Mouse (Mus musculus): ENCODE results near the gene Plekhg1. TPM values are rescaled to one million over a fixed set of nuclear protein-coding genes. Genes with fewer than 3 reads are reported as not detected.
A peak's percentile ranks its signal among the peaks of the same experiment; 100 is the strongest.

Plekhg1 gene
- polyA plus RNA-seq, 1 experiment from 2014 or later, result 19.3 TPM

GRCm38 (mm10) chr10:3831597-3832351 is 91.6 kb downstream of the Plekhg1 start:
- Histone ChIP-seq H3K36me3 (no peaks in the 10 kb centered on the region), H3K4me3 (no peak overlapping the region), H3K4me1 (peaks cover 43% of the 10 kb centered on the region), H3K9ac (no peak overlapping the region), H3K27me3 (no peaks in the 10 kb centered on the region), H3K27ac (no peak overlapping the region), H3K4me2 (no peak overlapping the region), H3K9me3 (no peaks in the 10 kb centered on the region)
- peak; percentile 54; the same call in 1 of the 2 replicates for ATAC-seq (ENCODE audit: insufficient number of reproducible peaks, low FRiP score, low TSS enrichment, low read depth)
- 54% methylated on average over 11 of the region's 11 CpGs for WGBS

- no peaks in the 10 kb centered on the region for H3K27me3 ChIP-seq
- H3K4me2 ChIP-seq, result no peak overlapping the region
- H3K36me3 ChIP-seq, result no peaks in the 10 kb centered on the region
- no peak overlapping the region for H3K27ac ChIP-seq
- H3K9me3 ChIP-seq, result no peaks in the 10 kb centered on the region
- WGBS, result 76% methylated on average over 1 of the region's 1 CpGs
- no peak for ATAC-seq (ENCODE audit: insufficient number of reproducible peaks, low FRiP score, low TSS enrichment, low read depth)
- H3K4me3 ChIP-seq, result no peak overlapping the region
- peaks cover 39% of the 10 kb centered on the region for H3K4me1 ChIP-seq
- no peak overlapping the region for H3K9ac ChIP-seq
Observed at GRCm38 (mm10) chr10:3834060-3834459, 93.9 kb downstream of the Plekhg1 start.

GRCm38 (mm10) chr10:3834678-3835077 is 94.5 kb downstream of the Plekhg1 start:
- no peak overlapping the region for H3K27ac ChIP-seq
- no peak overlapping the region for H3K9ac ChIP-seq
- H3K36me3 ChIP-seq, result no peaks in the 10 kb centered on the region
- no peak overlapping the region for H3K4me3 ChIP-seq
- peaks cover 34% of the 10 kb centered on the region for H3K4me1 ChIP-seq
- no peaks in the 10 kb centered on the region for H3K9me3 ChIP-seq
- ATAC-seq (ENCODE audit: insufficient number of reproducible peaks, low FRiP score, low TSS enrichment, low read depth), result no peak
- 68% methylated on average over 7 of the region's 7 CpGs for WGBS
- no peaks in the 10 kb centered on the region for H3K27me3 ChIP-seq
- H3K4me2 ChIP-seq, result no peak overlapping the region

GRCm38 (mm10) chr10:3835616-3836015 is 95.5 kb downstream of the Plekhg1 start:
- no peak overlapping the region for H3K4me2 ChIP-seq
- peaks cover 30% of the 10 kb centered on the region for H3K4me1 ChIP-seq
- H3K27ac ChIP-seq, result no peak overlapping the region
- no peak for ATAC-seq (ENCODE audit: insufficient number of reproducible peaks, low FRiP score, low TSS enrichment, low read depth)
- H3K27me3 ChIP-seq, result no peaks in the 10 kb centered on the region
- 26% methylated on average over 10 of the region's 10 CpGs for WGBS
- no peak overlapping the region for H3K9ac ChIP-seq
- no peak overlapping the region for H3K4me3 ChIP-seq
- H3K36me3 ChIP-seq, result no peaks in the 10 kb centered on the region
- H3K9me3 ChIP-seq, result no peaks in the 10 kb centered on the region

GRCm38 (mm10) chr10:3839748-3840432 is 99.7 kb downstream of the Plekhg1 start:
- Histone ChIP-seq H3K9me3 (no peaks in the 10 kb centered on the region), H3K4me1 (peaks cover 9% of the 10 kb centered on the region), H3K27ac (no peak overlapping the region), H3K27me3 (no peaks in the 10 kb centered on the region), H3K36me3 (no peaks in the 10 kb centered on the region), H3K4me3 (no peak overlapping the region), H3K4me2 (no peak overlapping the region), H3K9ac (no peak overlapping the region)
- 48% methylated on average over 6 of the region's 6 CpGs for WGBS
- no peak for ATAC-seq (ENCODE audit: insufficient number of reproducible peaks, low FRiP score, low TSS enrichment, low read depth)

- Histone ChIP-seq H3K9ac (no peak overlapping the region), H3K4me2 (no peak overlapping the region), H3K9me3 (no peaks in the 10 kb centered on the region), H3K4me1 (peaks cover 7% of the 10 kb centered on the region; the same call in 1 of the 2 replicates), H3K27ac (no peak overlapping the region), H3K27me3 (no peaks in the 10 kb centered on the region), H3K4me3 (no peak overlapping the region), H3K36me3 (no peaks in the 10 kb centered on the region; the same call in 1 of the 2 replicates)
- no peak for ATAC-seq (ENCODE audit: insufficient number of reproducible peaks, low FRiP score, low TSS enrichment, low read depth)
- WGBS, result 62% methylated on average over 5 of the region's 5 CpGs
Observed at GRCm38 (mm10) chr10:3844430-3844829, 104.3 kb downstream of the Plekhg1 start.

- Histone ChIP-seq H3K4me2 (no peak overlapping the region), H3K27ac (no peak overlapping the region), H3K9me3 (no peaks in the 10 kb centered on the region), H3K4me1 (peaks cover 4% of the 10 kb centered on the region), H3K27me3 (no peaks in the 10 kb centered on the region), H3K4me3 (no peak overlapping the region), H3K36me3 (no peaks in the 10 kb centered on the region; the same call in 1 of the 2 replicates), H3K9ac (no peak overlapping the region)
- 63% methylated on average over 2 of the region's 2 CpGs for WGBS
- ATAC-seq (ENCODE audit: insufficient number of reproducible peaks, low FRiP score, low TSS enrichment, low read depth), result no peak
Observed at GRCm38 (mm10) chr10:3847021-3847420, 106.9 kb downstream of the Plekhg1 start.

- H3K4me3 ChIP-seq, result no peak overlapping the region
- peak overlapping the region; percentile 28; the same call in 1 of the 2 replicates for H3K27ac ChIP-seq
- no peaks in the 10 kb centered on the region; the same call in 1 of the 2 replicates for H3K36me3 ChIP-seq
- WGBS, result 7% methylated on average over 2 of the region's 2 CpGs
- no peak overlapping the region for H3K4me2 ChIP-seq
- H3K27me3 ChIP-seq, result no peaks in the 10 kb centered on the region
- H3K9ac ChIP-seq, result no peak overlapping the region
- no peak for ATAC-seq (ENCODE audit: insufficient number of reproducible peaks, low FRiP score, low TSS enrichment, low read depth)
- peaks cover 4% of the 10 kb centered on the region for H3K4me1 ChIP-seq
- no peaks in the 10 kb centered on the region for H3K9me3 ChIP-seq
Observed at GRCm38 (mm10) chr10:3851461-3851860, 111.3 kb downstream of the Plekhg1 start.

GRCm38 (mm10) chr10:3852733-3853132 is 112.6 kb downstream of the Plekhg1 start:
- no peaks in the 10 kb centered on the region; the same call in 1 of the 2 replicates for H3K36me3 ChIP-seq
- H3K9me3 ChIP-seq, result no peaks in the 10 kb centered on the region
- peaks cover 4% of the 10 kb centered on the region for H3K4me1 ChIP-seq
- no peak overlapping the region for H3K4me2 ChIP-seq
- WGBS, result 92% methylated on average over 3 of the region's 3 CpGs
- no peak for ATAC-seq (ENCODE audit: insufficient number of reproducible peaks, low FRiP score, low TSS enrichment, low read depth)
- no peaks in the 10 kb centered on the region for H3K27me3 ChIP-seq
- H3K27ac ChIP-seq, result 0 out of 2 replicates have a peak overlapping the region, but pooled peaks have one; percentile 28
- H3K9ac ChIP-seq, result no peak overlapping the region
- H3K4me3 ChIP-seq, result no peak overlapping the region

- H3K4me2 ChIP-seq, result no peak overlapping the region
- WGBS, result 24% methylated on average over 5 of the region's 5 CpGs
- H3K36me3 ChIP-seq, result no peaks in the 10 kb centered on the region
- no peaks in the 10 kb centered on the region for H3K27me3 ChIP-seq
- 0 out of 2 replicates have a peak overlapping the region, but pooled peaks have one; percentile 38 for H3K27ac ChIP-seq
- H3K4me3 ChIP-seq, result no peak overlapping the region
- peaks cover 15% of the 10 kb centered on the region for H3K4me1 ChIP-seq
- no peak for ATAC-seq (ENCODE audit: insufficient number of reproducible peaks, low FRiP score, low TSS enrichment, low read depth)
- no peak overlapping the region for H3K9ac ChIP-seq
- no peaks in the 10 kb centered on the region for H3K9me3 ChIP-seq
Observed at GRCm38 (mm10) chr10:3857912-3858311, 117.7 kb downstream of the Plekhg1 start.

GRCm38 (mm10) chr10:3858437-3858836 is 118.3 kb downstream of the Plekhg1 start:
- Histone ChIP-seq H3K4me1 (peaks cover 19% of the 10 kb centered on the region), H3K4me2 (no peak overlapping the region), H3K27ac (0 out of 2 replicates have a peak overlapping the region, but pooled peaks have one; percentile 38), H3K36me3 (no peaks in the 10 kb centered on the region), H3K4me3 (no peak overlapping the region), H3K27me3 (no peaks in the 10 kb centered on the region), H3K9me3 (no peaks in the 10 kb centered on the region), H3K9ac (no peak overlapping the region)
- no peak for ATAC-seq (ENCODE audit: insufficient number of reproducible peaks, low FRiP score, low TSS enrichment, low read depth)
- WGBS, result 51% methylated on average over 4 of the region's 4 CpGs

All from limb, embryonic 15.5 days (tissue).